Mouse (Mus musculus) neural tube, embryonic 14.5 days (tissue): ENCODE data around the gene H2-Ob. TPM values are rescaled to one million over a fixed set of nuclear protein-coding genes. Genes with fewer than 3 reads are reported as not detected.

ENCODE experiments used
- ATAC-seq: fragments of 200-750 bp; cut with Nextera tagmentation; 2 replicates; pipeline ENCODE4 v1.8.0; 2017; ENCODE audit warnings: low read depth, mild to moderate bottlenecking, moderate TSS enrichment, moderate library complexity
- H3K27ac ChIP-seq: fragments of 300-500 bp; sonication (generic); 2 replicates; pipeline ENCODE4 v1.5.1; 2014; ENCODE audit warnings: low read depth, mild to moderate bottlenecking, control low read depth, low read length, moderate library complexity, mixed read lengths
- H3K27me3 ChIP-seq: fragments of 300-500 bp; sonication (generic); 2 replicates; pipeline ENCODE4 v1.6.1; 2014; ENCODE audit warnings: low read length; ENCODE audit not compliant: control insufficient read depth, insufficient read depth
- H3K36me3 ChIP-seq: fragments of 300-500 bp; sonication (generic); 2 replicates; pipeline ENCODE4 v1.6.1; 2014; ENCODE audit warnings: low read length, mixed read lengths; ENCODE audit not compliant: control insufficient read depth, insufficient read depth
- H3K4me1 ChIP-seq: fragments of 300-500 bp; sonication (generic); 2 replicates; pipeline ENCODE4 v1.6.1; 2014; ENCODE audit warnings: low read length; ENCODE audit not compliant: control insufficient read depth, insufficient read depth
- H3K4me2 ChIP-seq: fragments of 300-500 bp; sonication (generic); 2 replicates; pipeline ENCODE4 v1.6.1; 2014; ENCODE audit warnings: mild to moderate bottlenecking, low read depth, low read length, control low read depth
- H3K4me3 ChIP-seq: fragments of 300-500 bp; sonication (generic); 2 replicates; pipeline ENCODE4 v1.5.1; 2014; ENCODE audit warnings: low read depth, low read length, control low read depth, mixed read lengths
- H3K9ac ChIP-seq: fragments of 300-500 bp; sonication (generic); replicated peaks from 2 replicates; pipeline ENCODE4 v1.6.1; 2014; ENCODE audit warnings: low read depth, mild to moderate bottlenecking, control low read depth, low read length, mixed read lengths
- H3K9me3 ChIP-seq: fragments of 300-500 bp; sonication (generic); 2 replicates; pipeline ENCODE4 v1.6.1; 2016; ENCODE audit warnings: low read length; ENCODE audit not compliant: control insufficient read depth
- WGBS: fragments of 180-500 bp; shearing (Covaris S2); extraction: QIAGEN DNeasy Blood & Tissue Kit; methylation state at CpG from one replicate; pipeline ENCODE4 v1.1.7; 2014; 5-methylcytosine and 5-hydroxymethylcytosine counted together
- polyA plus RNA-seq: library from polyadenylated mRNA; unstranded; fragments of >200 nt; fragmentation: Nextera tagmentation; extraction: Ambion mirVana; gene quantifications from 2 replicates; pipeline ENCODE4 v1.2.1, GENCODE M21; 2014

Gene H2-Ob
- polyA plus RNA-seq, 1 experiment from 2014 or later, result not detected

DNA sequence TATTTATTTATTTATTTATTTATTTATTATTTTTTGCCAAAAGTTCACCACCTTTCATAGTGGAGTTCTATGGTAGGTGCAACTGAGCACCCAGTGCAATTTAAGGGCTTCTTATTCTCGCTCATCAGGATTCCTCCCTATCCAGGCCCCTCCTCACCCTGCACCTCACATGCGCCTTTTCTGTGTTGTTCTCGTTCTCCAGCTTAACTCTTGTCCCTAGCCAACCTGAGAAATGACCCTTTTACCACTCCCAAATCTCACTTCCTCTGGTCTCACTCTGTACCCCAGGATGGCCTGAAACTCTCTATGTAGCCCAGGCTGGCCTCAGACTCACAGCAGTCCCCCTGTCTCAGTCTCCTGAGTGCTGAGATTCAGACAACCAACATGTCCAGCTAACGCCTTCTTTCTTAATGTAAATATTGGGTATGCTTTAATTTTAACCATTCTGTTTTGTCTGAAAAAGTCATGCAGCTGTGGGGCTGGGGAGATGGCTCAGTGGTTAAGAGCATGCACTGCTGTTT, 63.0 kb downstream of the H2-Ob start:
- no peak overlapping the region for H3K4me2 ChIP-seq
- no peaks in the 10 kb centered on the region for H3K27me3 ChIP-seq
- no peak overlapping the region for H3K9ac ChIP-seq
- H3K4me3 ChIP-seq, result no peak overlapping the region
- no peak overlapping the region for H3K27ac ChIP-seq
- no peaks in the 10 kb centered on the region for H3K4me1 ChIP-seq
- H3K36me3 ChIP-seq, result no peaks in the 10 kb centered on the region
- no peaks in the 10 kb centered on the region for H3K9me3 ChIP-seq
- 73% methylated on average over 4 of the region's 4 CpGs for WGBS
- no peak for ATAC-seq

DNA sequence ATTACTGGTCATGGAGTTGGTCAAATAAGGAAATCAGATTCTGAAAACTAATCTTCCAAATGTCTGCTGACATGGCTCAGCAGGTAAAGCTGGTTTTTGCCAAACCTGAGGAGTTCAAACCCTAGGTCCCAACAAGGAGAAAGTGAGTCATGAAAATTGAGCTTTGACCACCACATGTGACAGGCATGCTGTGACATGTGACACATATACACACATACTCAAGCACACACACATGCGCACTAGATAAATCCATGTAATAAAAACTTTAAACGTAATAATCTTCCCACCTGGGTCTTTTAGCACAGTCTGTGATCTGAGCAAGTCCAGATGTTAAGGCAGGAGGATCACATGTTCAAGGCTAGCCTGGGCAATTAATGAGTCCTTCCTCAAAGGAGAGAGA, 65.1 kb downstream of the H2-Ob start:
- Histone ChIP-seq H3K27ac (no peak overlapping the region), H3K4me2 (no peak overlapping the region), H3K27me3 (no peaks in the 10 kb centered on the region), H3K36me3 (no peaks in the 10 kb centered on the region), H3K4me3 (no peak overlapping the region), H3K4me1 (no peaks in the 10 kb centered on the region), H3K9me3 (no peaks in the 10 kb centered on the region), H3K9ac (no peak overlapping the region)
- no peak for ATAC-seq
- 85% methylated on average over 2 of the region's 2 CpGs for WGBS

Other genes starting within 250 kb of the H2-Ob start
- gene H2-K1, start 238.6 kb upstream of the H2-Ob start, polyA plus RNA-seq, result 8.6 and 10.9 TPM in 2 replicates
- 5.6 and 7.3 TPM in 2 replicates for gene Ring1, start 214.2 kb upstream of the H2-Ob start, polyA plus RNA-seq
- 70.1 and 72.1 TPM in 2 replicates for gene H2-Ke6, start 210.8 kb upstream of the H2-Ob start, polyA plus RNA-seq
- 77.9 and 90.8 TPM in 2 replicates for gene Slc39a7, start 207.2 kb upstream of the H2-Ob start, polyA plus RNA-seq
- 29.1 and 30.8 TPM in 2 replicates for gene Rxrb, start 207.1 kb upstream of the H2-Ob start, polyA plus RNA-seq
- 3.6 and 4.5 TPM in 2 replicates for gene Col11a2, start 199.5 kb upstream of the H2-Ob start, polyA plus RNA-seq
- gene H2-Oa, start 146.6 kb upstream of the H2-Ob start, polyA plus RNA-seq, result not detected in 2 replicates
- 19.1 and 20.7 TPM in 2 replicates for gene H2-DMa, start 119.4 kb upstream of the H2-Ob start, polyA plus RNA-seq
- 109 and 160 TPM in 2 replicates for gene Brd2, start 116.3 kb upstream of the H2-Ob start, polyA plus RNA-seq
- 0.16 and 0.18 TPM in 2 replicates for gene H2-DMb2, start 95.6 kb upstream of the H2-Ob start, polyA plus RNA-seq
- 0.33 and 0.43 TPM in 2 replicates for gene H2-DMb1, start 85.8 kb upstream of the H2-Ob start, polyA plus RNA-seq
- gene Tap1, start 51.4 kb upstream of the H2-Ob start, polyA plus RNA-seq, result 0.68 and 2.0 TPM in 2 replicates
- 0.63 and 1.3 TPM in 2 replicates for gene Psmb9, start 51.1 kb upstream of the H2-Ob start, polyA plus RNA-seq
- gene Psmb8, start 41.2 kb upstream of the H2-Ob start, polyA plus RNA-seq, result 0.76 and 3.5 TPM in 2 replicates
- gene Tap2, start 35.4 kb upstream of the H2-Ob start, polyA plus RNA-seq, result 0.70 and 0.90 TPM in 2 replicates
- 1.1 and 1.7 TPM in 2 replicates for gene H2-Ab1, start 18.8 kb downstream of the H2-Ob start, polyA plus RNA-seq
- gene H2-Aa, start 48.9 kb downstream of the H2-Ob start, polyA plus RNA-seq, result 0.24 TPM in 1 of 2 replicates, not detected in the other
- gene H2-Eb1, start 67.0 kb downstream of the H2-Ob start, polyA plus RNA-seq, result 3.5 and 4.0 TPM in 2 replicates
- 0.15 and 0.17 TPM in 2 replicates for gene H2-Eb2, start 86.8 kb downstream of the H2-Ob start, polyA plus RNA-seq
- not detected in 2 replicates for gene Btnl2, start 115.9 kb downstream of the H2-Ob start, polyA plus RNA-seq
- gene Btnl1, start 138.2 kb downstream of the H2-Ob start, polyA plus RNA-seq, result not detected in 2 replicates
- 4.2 and 6.0 TPM in 2 replicates for gene BC051142, start 159.9 kb downstream of the H2-Ob start, polyA plus RNA-seq
- gene Btnl4, start 238.4 kb downstream of the H2-Ob start, polyA plus RNA-seq, result not detected in 2 replicates